Mouse (Mus musculus) lung, embryonic 14.5 days (tissue): ENCODE data around the gene U2af2. TPM values are rescaled to one million over a fixed set of nuclear protein-coding genes. Genes with fewer than 3 reads are reported as not detected.

ENCODE experiments used
- ATAC-seq: fragments of 200-750 bp; cut with Nextera tagmentation; 2 replicates; pipeline ENCODE4 v1.8.0; 2017; ENCODE audit warnings: mild to moderate bottlenecking, moderate TSS enrichment, moderate library complexity; ENCODE audit not compliant: insufficient read depth
- DNase-seq: peaks from one replicate; pipeline ENCODE4 v3.0.0-alpha.2; 2015
- H3K27ac ChIP-seq: fragments of 300-500 bp; sonication (generic); 2 replicates; pipeline ENCODE4 v1.5.1; 2014; ENCODE audit warnings: low read depth, mild to moderate bottlenecking, moderate library complexity
- H3K27me3 ChIP-seq: fragments of 300-500 bp; sonication (generic); 2 replicates; pipeline ENCODE4 v1.6.1; 2014; ENCODE audit warnings: low read length, control low read depth; ENCODE audit not compliant: insufficient read depth
- H3K36me3 ChIP-seq: fragments of 300-500 bp; sonication (generic); 2 replicates; pipeline ENCODE4 v1.6.1; 2014; ENCODE audit warnings: control low read depth; ENCODE audit not compliant: insufficient read depth
- H3K4me1 ChIP-seq: fragments of 300-500 bp; sonication (generic); 2 replicates; pipeline ENCODE4 v1.6.1; 2014; ENCODE audit warnings: antibody characterized with exemption, control low read depth; ENCODE audit not compliant: insufficient read depth
- H3K4me2 ChIP-seq: fragments of 300-500 bp; sonication (generic); 2 replicates; pipeline ENCODE4 v1.6.1; 2014; ENCODE audit warnings: mild to moderate bottlenecking
- H3K4me3 ChIP-seq: fragments of 300-500 bp; sonication (generic); 2 replicates; pipeline ENCODE4 v1.5.1; 2014; ENCODE audit warnings: low read depth, low read length
- H3K9ac ChIP-seq: fragments of 300-500 bp; sonication (generic); 2 replicates; pipeline ENCODE4 v1.6.1; 2014
- H3K9me3 ChIP-seq: fragments of 300-500 bp; sonication (generic); 2 replicates; pipeline ENCODE4 v1.6.1; 2016; ENCODE audit warnings: low read depth, low read length, control low read depth
- CTCF ChIP-seq: IDR thresholded peaks from 2 replicates; pipeline ENCODE4 v1.5.1; 2016; ENCODE audit warnings: antibody characterized with exemption, low read depth
- WGBS: fragments of 180-500 bp; shearing (Covaris S2); extraction: QIAGEN DNeasy Blood & Tissue Kit; methylation state at CpG from one replicate; pipeline ENCODE4 v1.1.7; 2014; 5-methylcytosine and 5-hydroxymethylcytosine counted together
- polyA plus RNA-seq: library from polyadenylated mRNA; unstranded; fragments of >200 nt; fragmentation: Nextera tagmentation; extraction: Ambion mirVana; gene quantifications from 2 replicates; pipeline ENCODE4 v1.2.1, GENCODE M21; 2014

U2af2 gene
- polyA plus RNA-seq, 1 experiment from 2014 or later: 162 TPM

DNA sequence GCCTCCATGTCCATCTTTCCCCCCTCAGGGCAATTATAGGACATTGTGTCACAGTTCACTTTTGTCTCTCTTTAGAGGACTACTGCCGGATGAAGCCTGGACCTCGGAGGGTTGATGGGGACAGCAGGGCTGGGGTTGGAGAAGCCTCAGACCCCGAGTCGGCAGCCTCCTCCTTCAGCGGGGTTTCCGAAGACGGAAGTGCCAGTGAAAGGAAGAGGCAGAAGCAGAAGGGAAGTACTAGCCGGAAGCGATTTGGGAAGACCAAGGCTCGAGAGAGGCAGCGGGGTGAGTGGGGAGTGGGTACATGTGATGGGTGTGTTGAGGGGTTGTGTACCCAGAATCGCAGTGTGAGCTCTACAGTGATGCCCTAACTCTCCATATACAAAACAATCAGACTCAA, 2.5 kb upstream of the U2af2 start:
- Histone ChIP-seq H3K4me1 (peaks cover 10% of the 10 kb centered on the region; the same call in 1 of the 2 replicates), H3K36me3 (no peaks in the 10 kb centered on the region), H3K4me3 (no peak overlapping the region), H3K27me3 (peaks cover 43% of the 10 kb centered on the region), H3K27ac (no peak overlapping the region), H3K4me2 (no peak overlapping the region; the same call in 1 of the 2 replicates), H3K9ac (no peak overlapping the region), H3K9me3 (no peaks in the 10 kb centered on the region)
- no peak for TF ChIP-seq CTCF
- DNase-seq (no peak), ATAC-seq (no peak)
- WGBS: 88% methylated on average over 12 of the region's 12 CpGs

DNA sequence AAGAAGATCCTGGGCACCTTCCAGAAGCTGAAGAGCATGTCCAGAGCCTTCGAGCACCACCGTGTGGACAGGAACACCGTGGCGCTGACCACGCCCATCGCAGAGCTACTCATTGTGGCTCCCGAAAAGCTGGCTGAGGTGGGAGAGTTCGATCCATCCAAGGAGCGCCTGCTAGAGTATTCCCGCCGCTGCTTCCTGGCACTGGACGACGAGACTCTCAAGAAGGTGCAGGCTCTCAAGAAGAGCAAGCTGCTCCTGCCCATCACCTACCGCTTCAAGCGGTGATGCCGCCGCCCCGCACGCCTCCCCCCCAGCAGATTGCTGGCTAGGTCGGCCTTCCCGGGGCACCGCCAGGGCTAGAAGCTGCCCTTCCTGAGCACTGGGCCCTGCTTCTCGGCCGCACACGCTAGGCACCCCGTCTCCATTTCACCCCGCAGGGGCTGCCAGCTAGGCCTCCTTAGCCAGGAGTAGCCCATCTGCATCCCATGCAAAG, 1.7 kb upstream of the U2af2 start:
- peak overlapping the region; percentile 95 for H3K9ac ChIP-seq
- ATAC-seq (peak; percentile 9; the same call in 1 of the 2 replicates), DNase-seq (peak; percentile 94)
- TF ChIP-seq CTCF: peak; percentile 81
- H3K36me3 ChIP-seq: 0 out of 2 replicates have a peak, but pooled peaks cover 2% of the 10 kb centered on the region
- peaks cover 34% of the 10 kb centered on the region for H3K27me3 ChIP-seq
- 2% methylated on average over 27 of the region's 27 CpGs for WGBS
- peak overlapping the region; percentile 86 for H3K4me2 ChIP-seq
- peak overlapping the region; percentile 75 for H3K4me3 ChIP-seq
- no peaks in the 10 kb centered on the region for H3K9me3 ChIP-seq
- H3K27ac ChIP-seq: peak overlapping the region; percentile 100
- peaks cover 10% of the 10 kb centered on the region; the same call in 1 of the 2 replicates for H3K4me1 ChIP-seq

DNA sequence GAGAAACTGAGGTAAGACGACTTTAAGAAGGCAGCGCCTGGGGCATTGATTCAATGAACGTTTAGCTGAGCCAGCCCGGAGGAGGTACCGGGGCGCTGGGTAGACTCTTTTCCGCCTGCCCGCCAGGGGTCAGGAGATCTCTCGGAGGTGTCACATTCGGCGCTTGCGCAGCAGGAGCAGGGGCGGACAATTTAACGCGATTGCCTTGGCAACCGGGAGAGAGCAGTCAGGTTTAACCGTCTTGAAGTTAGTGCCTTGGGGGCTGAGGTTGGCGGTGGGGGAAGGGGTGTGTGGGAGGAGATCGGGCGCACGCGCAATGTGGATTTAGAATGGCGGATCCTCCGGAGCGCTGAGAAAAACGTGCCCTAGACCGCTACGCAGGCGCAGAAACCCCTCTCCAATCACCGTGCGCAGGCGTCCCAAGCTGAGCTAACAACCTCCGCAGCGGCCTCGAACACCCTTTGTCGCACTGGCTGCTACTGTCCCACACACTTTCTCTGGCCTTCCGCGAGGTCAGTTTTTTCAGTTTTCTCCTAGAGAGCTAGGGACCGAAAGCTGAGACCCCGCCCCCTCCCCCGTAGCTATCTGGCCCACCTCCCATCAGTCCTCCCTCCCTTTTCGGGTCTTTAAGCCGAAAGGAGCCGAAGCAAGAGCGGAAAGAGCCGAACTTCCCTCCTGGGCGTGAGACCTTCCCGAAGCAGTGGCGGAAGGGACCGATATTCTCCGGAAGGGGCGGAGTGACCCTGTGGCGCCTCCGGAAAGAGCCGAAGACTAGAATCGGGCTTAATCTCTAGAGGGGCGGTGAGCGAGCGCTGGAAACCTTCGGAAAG, 784 bp upstream of the U2af2 start:
- WGBS: under 1% methylated on average over 59 of the region's 60 CpGs
- TF ChIP-seq CTCF: peak; percentile 76

DNA sequence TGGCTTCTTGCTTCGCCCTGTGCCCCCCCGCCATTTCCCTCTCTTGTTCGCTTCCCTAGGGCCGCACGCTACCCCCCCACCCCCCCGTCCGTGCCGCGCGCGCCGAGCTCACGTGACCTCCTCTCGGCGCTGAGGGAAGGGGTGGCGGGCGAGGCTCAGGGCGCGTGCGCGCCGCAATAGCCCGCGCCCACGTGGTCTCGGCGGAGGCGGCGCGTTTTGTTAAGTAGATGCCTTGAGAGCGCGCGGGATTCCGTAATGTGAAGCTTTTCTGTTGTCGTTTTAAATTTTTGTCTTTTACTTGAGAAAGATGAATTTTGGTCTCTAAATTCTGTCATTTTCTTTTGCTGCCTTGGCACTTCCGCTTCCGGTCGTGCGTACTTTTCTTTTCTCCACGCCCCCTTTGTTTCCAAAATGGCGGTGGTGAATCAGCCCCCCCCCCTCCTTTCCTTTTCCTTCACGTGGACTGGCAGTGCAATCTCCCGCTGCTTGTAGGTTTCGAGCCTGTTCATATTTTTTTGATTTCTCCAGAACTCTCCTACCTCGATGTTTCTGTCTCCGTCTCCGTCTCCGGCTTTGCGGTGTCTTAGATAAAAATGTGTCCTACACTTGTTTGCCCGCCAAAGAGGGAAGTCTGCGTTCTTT, 538 bp downstream of the U2af2 start:
- ATAC-seq (peak; percentile 39), DNase-seq (peak; percentile 93)
- TF ChIP-seq CTCF: no peak
- Histone ChIP-seq H3K4me1 (0 out of 2 replicates have a peak, but pooled peaks cover 2% of the 10 kb centered on the region), H3K9ac (peak overlapping the region; percentile 95), H3K9me3 (no peaks in the 10 kb centered on the region), H3K4me3 (peak overlapping the region; percentile 75), H3K27me3 (peaks cover 12% of the 10 kb centered on the region), H3K4me2 (peak overlapping the region; percentile 86), H3K36me3 (peaks cover 20% of the 10 kb centered on the region), H3K27ac (peak overlapping the region; percentile 100)
- under 1% methylated on average over 51 of the region's 51 CpGs for WGBS

More for the DNA sequence above, 784 bp upstream of the U2af2 start:
- H3K9me3 ChIP-seq: no peaks in the 10 kb centered on the region
- peak; percentile 100 for DNase-seq
- H3K9ac ChIP-seq: peak overlapping the region; percentile 95
- H3K27me3 ChIP-seq: peaks cover 25% of the 10 kb centered on the region
- peak overlapping the region; percentile 75 for H3K4me3 ChIP-seq
- peaks cover 6% of the 10 kb centered on the region for H3K36me3 ChIP-seq
- H3K4me1 ChIP-seq: peaks cover 10% of the 10 kb centered on the region; the same call in 1 of the 2 replicates
- H3K4me2 ChIP-seq: peak overlapping the region; percentile 86
- peak overlapping the region; percentile 100 for H3K27ac ChIP-seq
- ATAC-seq: peak; percentile 92

DNA sequence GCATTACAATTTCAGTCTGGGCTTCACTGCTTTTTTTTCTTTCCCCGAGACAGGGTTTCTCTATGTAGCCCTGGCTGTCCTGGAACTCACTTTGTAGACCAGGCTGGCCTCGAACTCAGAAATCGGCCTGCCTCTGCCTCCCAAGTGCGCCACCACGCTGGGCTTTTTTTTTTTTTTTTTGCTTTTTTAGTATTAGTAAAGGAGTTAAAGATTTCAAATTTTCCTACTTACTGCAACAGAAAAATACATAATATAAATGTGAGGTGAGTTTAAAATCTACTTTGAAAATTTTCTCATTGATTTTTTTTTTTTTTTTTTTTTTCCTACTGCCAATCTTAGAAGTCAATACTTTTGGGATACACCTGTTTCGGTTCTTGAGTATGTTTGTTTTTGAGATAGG, 2.9 kb downstream of the U2af2 start:
- Histone ChIP-seq H3K27me3 (no peaks in the 10 kb centered on the region), H3K9me3 (no peaks in the 10 kb centered on the region), H3K27ac (no peak overlapping the region), H3K36me3 (peaks cover 44% of the 10 kb centered on the region), H3K9ac (no peak overlapping the region), H3K4me3 (no peak overlapping the region), H3K4me2 (no peak overlapping the region), H3K4me1 (0 out of 2 replicates have a peak, but pooled peaks cover 2% of the 10 kb centered on the region)
- DNase-seq (no peak), ATAC-seq (no peak)
- WGBS: 92% methylated on average over 6 of the region's 6 CpGs
- no peak for TF ChIP-seq CTCF

DNA sequence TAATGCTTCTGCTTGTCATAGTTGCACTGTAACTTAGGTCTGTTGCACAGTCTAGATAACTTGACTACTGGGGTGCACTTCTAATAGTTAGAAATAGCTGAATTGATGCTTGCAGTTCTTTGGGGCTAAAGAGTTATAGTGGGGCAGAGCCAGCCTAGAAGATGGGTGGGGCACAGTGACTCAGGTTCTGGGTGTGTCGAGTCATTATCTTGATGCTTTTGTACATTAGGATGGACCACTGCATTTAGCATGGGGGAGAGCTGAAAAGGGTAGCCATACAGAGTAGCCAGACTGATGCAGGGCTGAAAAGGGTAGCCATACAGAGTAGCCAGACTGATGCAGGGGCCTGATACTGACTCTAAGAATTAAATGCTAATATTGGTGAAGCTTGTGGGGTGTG, 11.6 kb downstream of the U2af2 start:
- 88% methylated on average over 1 of the region's 1 CpGs for WGBS
- no peaks in the 10 kb centered on the region for H3K9me3 ChIP-seq
- no peak overlapping the region for H3K4me2 ChIP-seq

DNA sequence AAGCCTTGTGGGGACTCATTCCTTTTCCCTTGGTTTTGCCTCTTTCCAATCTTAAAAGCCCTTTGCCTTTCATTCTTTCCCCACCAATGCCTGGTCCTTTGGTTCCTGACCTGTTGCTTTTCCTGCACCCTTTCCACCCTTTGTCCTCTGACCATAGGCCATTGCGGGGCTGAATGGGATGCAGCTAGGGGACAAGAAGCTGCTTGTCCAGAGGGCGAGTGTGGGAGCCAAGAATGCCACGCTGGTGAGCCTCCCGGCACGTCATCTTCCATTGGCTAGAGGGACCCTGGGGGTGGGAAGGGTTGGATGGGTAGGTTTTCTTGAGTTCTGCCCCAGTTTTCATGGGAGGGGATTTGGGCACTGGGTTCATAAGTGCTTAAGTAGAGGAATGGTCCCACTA, 13.0 kb downstream of the U2af2 start:
- 90% methylated on average over 5 of the region's 5 CpGs for whole genome bisulfite sequencing
- no peak overlapping the region for H3K27ac ChIP-seq
- DNase-seq (no peak), ATAC-seq (no peak)
- peaks cover 87% of the 10 kb centered on the region for H3K36me3 ChIP-seq
- H3K4me1 ChIP-seq: no peaks in the 10 kb centered on the region
- no peak overlapping the region for H3K9ac ChIP-seq
- H3K27me3 ChIP-seq: no peaks in the 10 kb centered on the region
- no peaks in the 10 kb centered on the region for H3K9me3 ChIP-seq
- TF ChIP-seq CTCF: no peak
- H3K4me2 ChIP-seq: no peak overlapping the region
- H3K4me3 ChIP-seq: no peak overlapping the region

More for the DNA sequence above, 11.6 kb downstream of the U2af2 start:
- Histone ChIP-seq H3K4me1 (no peaks in the 10 kb centered on the region), H3K36me3 (peaks cover 93% of the 10 kb centered on the region), H3K27ac (no peak overlapping the region), H3K27me3 (no peaks in the 10 kb centered on the region), H3K9ac (no peak overlapping the region), H3K4me3 (no peak overlapping the region)
- no peak for TF ChIP-seq CTCF
- no peak for DNase-seq
- no peak for ATAC-seq
